Mouse (Mus musculus) embryonic facial prominence, embryonic 12.5 days (tissue): Measurements from ENCODE around the gene Prdx5. TPM values are rescaled to one million over a fixed set of nuclear protein-coding genes. Genes with fewer than 3 reads are reported as not detected.

Experiments
- ATAC-seq: fragments of 200-750 bp; cut with Nextera tagmentation; 2 replicates; pipeline ENCODE4 v1.8.0; 2017; ENCODE audit not compliant: insufficient number of reproducible peaks, insufficient read depth, low FRiP score, low TSS enrichment
- H3K27ac ChIP-seq: fragments of 300-500 bp; sonication (generic); 2 replicates; pipeline ENCODE4 v1.5.1; 2016; ENCODE audit warnings: mild to moderate bottlenecking
- H3K27me3 ChIP-seq: fragments of 300-500 bp; sonication (generic); 2 replicates; pipeline ENCODE4 v1.6.1; 2016; ENCODE audit warnings: mild to moderate bottlenecking, moderate library complexity
- H3K36me3 ChIP-seq: fragments of 300-500 bp; sonication (generic); 2 replicates; pipeline ENCODE4 v1.6.1; 2016; ENCODE audit warnings: mild to moderate bottlenecking
- H3K4me1 ChIP-seq: fragments of 300-500 bp; sonication (generic); 2 replicates; pipeline ENCODE4 v1.6.1; 2016
- H3K4me2 ChIP-seq: fragments of 300-500 bp; sonication (generic); replicated peaks from 2 replicates; pipeline ENCODE4 v1.6.1; 2016; ENCODE audit warnings: mild to moderate bottlenecking, moderate library complexity
- H3K4me3 ChIP-seq: fragments of 300-500 bp; sonication (generic); 2 replicates; pipeline ENCODE4 v1.5.1; 2016; ENCODE audit warnings: mild to moderate bottlenecking
- H3K9ac ChIP-seq: fragments of 300-500 bp; sonication (generic); 2 replicates; pipeline ENCODE4 v1.6.1; 2016; ENCODE audit warnings: mild to moderate bottlenecking, moderate library complexity
- H3K9me3 ChIP-seq: fragments of 300-500 bp; sonication (generic); 2 replicates; pipeline ENCODE4 v1.6.1; 2016; ENCODE audit warnings: mild to moderate bottlenecking, moderate library complexity
- WGBS: fragments of 180-500 bp; shearing (Covaris S2); methylation state at CpG from one replicate; pipeline ENCODE4 v1.1.7; 2016; 5-methylcytosine and 5-hydroxymethylcytosine counted together
- polyA plus RNA-seq: library from polyadenylated mRNA; unstranded; fragments of >200 nt; fragmentation: Nextera tagmentation; extraction: Ambion mirVana; gene quantifications from 2 replicates; pipeline ENCODE4 v1.2.1, GENCODE M21; 2016

Gene Prdx5
- polyA plus RNA-seq: 192 and 193 TPM in 2 replicates

DNA sequence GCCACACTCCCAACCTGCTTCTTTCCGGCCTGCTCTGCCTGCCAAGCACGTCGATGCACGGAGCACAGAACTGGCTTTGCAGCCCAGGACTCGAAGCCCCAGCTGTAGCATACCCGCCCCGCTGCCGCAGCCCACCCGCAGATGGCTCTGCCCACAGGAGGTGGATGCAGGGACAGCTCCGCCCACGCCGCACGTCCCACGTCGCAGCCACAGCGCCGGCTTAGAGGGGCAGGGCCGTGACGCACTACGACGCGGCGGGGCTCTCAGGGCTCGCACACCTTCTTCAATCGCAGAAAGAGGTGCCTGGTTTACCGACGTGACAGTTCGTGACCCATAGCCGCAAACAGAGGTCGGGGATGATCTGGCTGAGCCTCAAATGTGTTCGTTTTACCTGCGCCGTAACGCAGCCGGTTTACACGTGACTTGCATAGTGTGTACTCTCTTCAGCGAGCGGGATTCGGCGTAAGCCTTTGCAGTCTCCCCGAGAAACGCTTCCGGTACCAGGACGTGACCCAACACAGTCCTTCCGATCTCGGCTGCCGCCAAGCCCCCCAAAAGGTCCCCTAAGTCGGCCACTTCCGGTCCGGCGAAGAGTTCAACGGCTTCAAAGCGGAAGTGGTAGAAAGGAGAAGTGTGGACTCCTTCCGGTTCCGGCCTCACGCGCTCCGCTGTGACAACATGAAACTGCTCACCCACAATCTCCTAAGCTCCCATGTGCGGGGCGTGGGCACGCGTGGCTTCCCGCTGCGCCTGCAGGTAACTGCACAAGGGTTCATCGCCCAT lies at the start of gene Prdx5, which contains the start of gene Trmt112:
Prdx5 (minus strand) TSS at position 600 of the 783 bp plus-strand sequence.
Trmt112 (plus strand) TSS at position 192 of the 783 bp plus-strand sequence.
- Histone ChIP-seq H3K9ac (peak within 1 kb of the TSS; percentile 65), H3K4me1 (peaks cover 26% of the 10 kb centered on the region), H3K9me3 (no peaks in the 10 kb centered on the region), H3K27ac (peak within 1 kb of the TSS; percentile 97), H3K27me3 (no peaks in the 10 kb centered on the region), H3K4me2 (peak within 1 kb of the TSS; percentile 78), H3K36me3 (peaks cover 52% of the 10 kb centered on the region), H3K4me3 (peak within 1 kb of the TSS; percentile 61)
- WGBS: under 1% methylated on average over 65 of the region's 65 CpGs
- peak; percentile 92 for ATAC-seq

DNA sequence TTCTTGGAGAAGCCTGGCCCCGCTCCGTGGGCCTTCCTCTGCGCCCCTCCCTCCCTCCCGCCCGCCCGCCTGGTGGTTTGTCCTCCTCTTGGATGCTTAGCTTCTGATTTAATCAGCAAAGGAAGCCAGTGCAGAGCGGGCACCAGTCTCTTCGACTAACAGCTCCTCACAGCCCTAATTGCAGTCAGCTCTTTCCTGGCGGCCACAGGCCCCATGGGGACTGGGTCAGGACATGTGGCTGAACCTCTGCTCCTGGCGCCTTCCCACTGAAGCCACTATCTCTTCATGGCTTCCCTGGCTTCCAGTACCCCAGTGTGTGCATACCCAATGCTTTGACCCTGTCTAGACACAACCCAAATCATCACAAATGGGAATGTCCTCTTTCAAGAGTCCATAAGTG lies 46.6 kb upstream of the Prdx5 start:
- no peak for ATAC-seq
- Histone ChIP-seq H3K4me3 (no peak overlapping the region), H3K27ac (no peak overlapping the region), H3K4me1 (peaks cover 10% of the 10 kb centered on the region), H3K36me3 (peaks cover 67% of the 10 kb centered on the region), H3K4me2 (no peak overlapping the region), H3K9me3 (no peaks in the 10 kb centered on the region), H3K27me3 (no peaks in the 10 kb centered on the region), H3K9ac (no peak overlapping the region)
- WGBS: 82% methylated on average over 10 of the region's 10 CpGs

DNA sequence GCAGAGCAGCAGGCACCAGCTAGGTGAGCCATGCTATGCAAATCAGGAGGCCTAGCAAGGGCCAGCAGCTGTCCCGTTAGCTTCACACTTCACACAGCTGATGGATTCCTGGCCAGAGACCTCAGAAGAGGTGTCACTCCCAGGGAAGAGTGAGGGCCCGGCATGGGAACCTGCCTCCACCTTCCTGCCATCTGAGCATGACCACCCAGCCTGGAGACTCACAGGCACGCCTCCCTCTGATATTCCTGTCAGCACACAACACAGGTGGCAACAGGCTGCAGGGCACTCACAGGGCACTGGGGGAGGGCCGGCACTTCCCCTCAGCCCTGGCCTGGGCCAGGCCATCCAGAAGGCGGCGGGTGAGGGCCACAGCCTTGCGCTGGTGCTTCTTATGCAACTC lies 45.5 kb upstream of the Prdx5 start:
- Histone ChIP-seq H3K4me2 (no peak overlapping the region), H3K9ac (no peak overlapping the region; the same call in 1 of the 2 replicates), H3K9me3 (no peaks in the 10 kb centered on the region), H3K36me3 (peaks cover 64% of the 10 kb centered on the region), H3K27ac (no peak overlapping the region), H3K4me3 (no peak overlapping the region), H3K4me1 (peaks cover 10% of the 10 kb centered on the region), H3K27me3 (no peaks in the 10 kb centered on the region)
- 85% methylated on average over 7 of the region's 7 CpGs for WGBS
- no peak for ATAC-seq

DNA sequence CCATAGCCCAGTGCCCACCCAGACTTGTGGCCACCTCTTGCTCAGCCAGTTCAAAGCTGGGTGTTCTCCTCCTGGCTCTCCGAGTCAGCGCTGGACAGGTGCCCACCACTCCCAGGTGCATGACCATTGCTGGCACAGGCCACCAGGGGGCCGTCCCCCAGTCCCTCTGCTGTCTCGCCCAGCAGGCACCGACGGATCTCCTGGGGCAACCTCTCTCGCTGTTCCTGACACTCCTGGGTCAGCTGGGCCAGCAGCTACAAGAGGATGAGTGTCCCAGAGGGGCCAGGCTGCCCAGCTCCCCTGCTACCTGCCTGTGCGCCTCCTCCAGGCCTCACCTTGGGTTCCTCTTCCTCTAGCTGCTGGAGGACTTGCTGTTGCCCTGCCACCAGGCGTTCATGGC lies 44.1 kb upstream of the Prdx5 start:
- Histone ChIP-seq H3K36me3 (peaks cover 50% of the 10 kb centered on the region), H3K27me3 (no peaks in the 10 kb centered on the region), H3K27ac (no peak overlapping the region), H3K4me2 (no peak overlapping the region), H3K9ac (no peak overlapping the region), H3K4me1 (peaks cover 16% of the 10 kb centered on the region), H3K4me3 (no peak overlapping the region), H3K9me3 (no peaks in the 10 kb centered on the region)
- no peak for ATAC-seq
- 67% methylated on average over 9 of the region's 9 CpGs for WGBS

DNA sequence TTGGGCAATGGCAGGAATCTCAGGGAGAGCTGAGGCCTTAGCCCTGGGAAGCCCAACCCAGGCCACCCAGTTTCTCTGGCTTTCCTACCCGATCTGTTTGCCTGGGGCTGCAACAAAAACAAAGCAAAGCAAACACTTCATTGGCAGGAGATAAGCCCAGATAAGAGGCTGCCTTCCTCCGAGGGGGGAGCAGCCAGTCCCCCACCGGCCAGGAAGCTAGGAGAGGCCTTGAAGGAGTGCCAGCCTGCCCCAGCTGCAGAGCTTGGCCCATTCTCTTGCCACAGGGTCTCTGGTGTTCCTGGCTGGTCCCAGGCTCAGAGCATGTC lies 42.8 kb upstream of the Prdx5 start:
- Histone ChIP-seq H3K4me2 (peak overlapping the region; percentile 93), H3K9me3 (no peaks in the 10 kb centered on the region), H3K27me3 (no peaks in the 10 kb centered on the region), H3K36me3 (peaks cover 41% of the 10 kb centered on the region), H3K27ac (peak overlapping the region; percentile 98; the same call in 1 of the 2 replicates), H3K4me1 (peaks cover 16% of the 10 kb centered on the region), H3K4me3 (peak overlapping the region; percentile 61), H3K9ac (peak overlapping the region; percentile 77; the same call in 1 of the 2 replicates)
- WGBS: 10% methylated on average over 3 of the region's 3 CpGs
- ATAC-seq: no peak

DNA sequence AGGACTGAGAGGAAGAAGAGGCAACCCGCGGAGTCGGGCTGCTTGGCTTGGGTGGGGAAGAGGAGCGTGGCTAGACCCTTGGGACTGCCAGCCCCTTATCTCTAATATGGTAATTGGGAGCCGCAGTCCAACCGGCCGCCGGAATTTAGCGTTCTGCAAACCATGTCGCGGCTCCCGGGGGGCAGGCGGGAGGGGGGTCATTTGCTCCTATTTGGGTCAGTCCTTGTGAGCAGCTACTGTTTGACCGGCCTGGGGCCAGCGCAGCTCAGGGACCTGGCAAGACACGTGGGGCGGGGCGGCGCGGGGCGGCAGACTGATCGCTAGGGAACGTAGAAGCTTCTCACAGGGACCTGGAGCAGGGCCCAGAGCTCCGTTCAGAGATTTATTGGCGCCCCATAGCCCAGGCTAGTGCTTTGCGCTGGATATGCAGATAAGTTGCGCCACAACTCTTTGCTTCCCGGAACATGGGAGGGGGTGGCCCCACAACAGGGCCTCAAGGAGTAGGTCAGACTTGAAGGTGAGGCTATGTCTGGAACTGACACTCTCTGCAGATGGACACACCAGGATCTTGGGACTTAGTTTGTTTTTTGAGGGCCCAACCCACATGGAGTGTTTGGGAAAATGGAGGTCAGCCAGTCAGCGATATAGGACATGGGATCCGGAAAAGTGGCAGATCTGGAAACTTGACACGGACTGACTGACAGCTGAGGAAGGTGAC lies 42.2 kb upstream of the Prdx5 start:
- 2% methylated on average over 31 of the region's 31 CpGs for WGBS
- Histone ChIP-seq H3K4me3 (peak overlapping the region; percentile 61), H3K9ac (peak overlapping the region; percentile 77), H3K36me3 (peaks cover 36% of the 10 kb centered on the region), H3K4me2 (peak overlapping the region; percentile 93), H3K27me3 (no peaks in the 10 kb centered on the region), H3K27ac (peak overlapping the region; percentile 98), H3K4me1 (peaks cover 16% of the 10 kb centered on the region), H3K9me3 (no peaks in the 10 kb centered on the region)
- no peak for ATAC-seq

DNA sequence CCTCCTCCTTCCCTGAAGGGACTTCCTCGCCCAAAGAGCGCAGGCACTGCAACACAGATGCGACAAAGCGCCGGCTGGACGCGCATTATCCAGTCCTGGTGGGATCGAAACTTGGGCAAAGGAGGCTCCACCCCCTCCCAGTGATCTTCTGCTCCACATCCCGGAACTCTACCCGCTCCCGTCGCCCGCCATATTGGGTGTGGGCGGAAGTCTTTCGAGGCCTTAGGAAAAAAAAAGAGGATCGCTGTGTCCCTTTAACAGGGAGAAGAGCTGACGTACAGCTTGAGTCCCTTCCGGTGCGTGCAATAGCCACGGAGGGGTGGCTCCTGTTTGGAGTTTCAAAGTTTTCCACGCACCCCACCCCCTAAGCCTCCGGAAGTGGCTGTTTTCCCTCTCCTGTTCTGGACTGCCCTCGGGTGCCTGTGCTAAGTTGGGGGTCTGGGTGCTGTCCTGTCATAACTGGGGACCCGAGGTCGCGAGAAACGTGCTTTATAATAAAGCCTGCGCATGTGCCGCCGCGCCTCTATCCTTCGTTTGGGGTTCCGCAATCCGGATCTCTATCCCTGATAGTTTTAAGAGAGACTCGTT lies 41.6 kb upstream of the Prdx5 start:
- Histone ChIP-seq H3K4me3 (peak overlapping the region; percentile 61), H3K27ac (peak overlapping the region; percentile 98), H3K4me2 (peak overlapping the region; percentile 93), H3K9me3 (no peaks in the 10 kb centered on the region), H3K9ac (peak overlapping the region; percentile 77), H3K4me1 (peaks cover 16% of the 10 kb centered on the region), H3K36me3 (peaks cover 32% of the 10 kb centered on the region), H3K27me3 (no peaks in the 10 kb centered on the region)
- peak; percentile 77 for ATAC-seq
- under 1% methylated on average over 35 of the region's 35 CpGs for WGBS

DNA sequence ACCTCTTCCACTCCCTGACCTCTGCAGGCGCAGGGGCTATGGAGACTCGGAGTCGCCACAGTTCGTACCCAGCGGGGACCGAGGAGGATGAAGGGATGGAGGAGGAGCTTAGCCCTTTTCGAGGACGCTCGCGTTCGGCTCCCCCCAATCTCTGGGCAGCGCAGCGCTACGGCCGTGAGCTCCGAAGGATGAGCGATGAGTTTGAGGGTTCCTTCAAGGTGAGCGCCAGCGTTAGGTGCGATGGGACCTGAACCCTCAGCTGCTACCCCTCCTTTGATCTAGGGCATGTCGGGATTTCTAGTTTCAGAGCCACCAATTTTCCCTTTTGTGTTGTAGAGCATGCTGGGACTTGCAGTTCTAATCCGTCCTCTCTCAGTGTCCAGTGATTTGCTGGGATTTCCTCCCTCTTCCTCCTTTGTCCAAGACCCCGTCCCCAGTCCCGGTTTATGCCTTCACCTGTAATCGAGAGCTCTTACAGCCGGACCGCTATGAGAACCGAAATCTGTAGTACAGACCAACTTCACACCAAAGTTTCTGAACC lies 40.8 kb upstream of the Prdx5 start:
- WGBS: under 1% methylated on average over 28 of the region's 28 CpGs
- Histone ChIP-seq H3K4me2 (peak overlapping the region; percentile 93), H3K27ac (peak overlapping the region; percentile 98), H3K4me3 (peak overlapping the region; percentile 61), H3K4me1 (peaks cover 16% of the 10 kb centered on the region), H3K27me3 (no peaks in the 10 kb centered on the region), H3K9me3 (no peaks in the 10 kb centered on the region), H3K9ac (peak overlapping the region; percentile 77), H3K36me3 (peaks cover 32% of the 10 kb centered on the region)
- peak; percentile 61 for ATAC-seq

DNA sequence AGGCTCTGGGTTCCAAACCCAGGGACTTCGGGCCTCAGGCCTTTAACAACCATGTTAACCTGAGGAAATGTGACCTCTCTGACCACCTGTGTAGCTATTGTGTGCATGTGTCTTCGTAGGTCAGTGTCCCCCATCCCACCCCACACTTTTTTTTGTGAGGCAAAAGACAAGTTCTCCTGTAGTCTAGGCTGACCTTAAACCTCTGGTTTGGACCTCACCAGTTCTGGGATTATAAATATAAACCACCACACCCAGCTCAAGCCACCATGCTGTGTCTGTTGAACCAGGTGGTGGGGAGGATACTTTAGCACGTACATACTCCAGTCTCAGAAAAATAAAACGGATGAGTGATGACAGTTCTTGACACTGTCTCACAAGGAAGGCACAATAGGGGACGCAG lies 40.0 kb upstream of the Prdx5 start:
- WGBS: 56% methylated on average over 5 of the region's 5 CpGs
- Histone ChIP-seq H3K9me3 (no peaks in the 10 kb centered on the region), H3K27ac (0 out of 2 replicates have a peak overlapping the region, but pooled peaks have one; percentile 23), H3K27me3 (no peaks in the 10 kb centered on the region), H3K36me3 (peaks cover 26% of the 10 kb centered on the region), H3K4me3 (peak overlapping the region; percentile 61), H3K9ac (peak overlapping the region; percentile 77), H3K4me2 (peak overlapping the region; percentile 93), H3K4me1 (peaks cover 16% of the 10 kb centered on the region)
- ATAC-seq: no peak

DNA sequence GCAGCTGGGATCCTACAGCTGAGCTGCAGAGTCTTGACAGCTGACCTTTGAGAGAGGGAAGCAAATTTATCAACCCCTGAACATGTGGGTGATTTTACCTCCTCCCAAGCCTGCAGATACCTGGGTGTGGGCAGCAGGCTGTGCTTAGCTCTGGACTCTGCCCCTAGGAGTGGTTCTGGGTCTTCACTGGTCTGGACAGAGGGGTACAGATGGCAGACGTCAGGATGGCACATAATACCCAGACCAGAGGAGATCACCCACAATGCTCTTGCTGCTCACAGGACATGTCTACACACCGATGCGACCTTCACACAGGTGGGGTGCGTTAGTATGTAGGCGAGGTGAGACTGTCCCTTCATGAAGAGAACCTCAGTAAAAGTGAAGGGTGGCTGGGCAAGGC lies 39.6 kb upstream of the Prdx5 start:
- 0 out of 2 replicates have a peak overlapping the region, but pooled peaks have one; percentile 77 for H3K9ac ChIP-seq
- H3K4me1 ChIP-seq: peaks cover 16% of the 10 kb centered on the region
- H3K36me3 ChIP-seq: peaks cover 22% of the 10 kb centered on the region
- peak overlapping the region; percentile 61; the same call in 1 of the 2 replicates for H3K4me3 ChIP-seq
- H3K4me2 ChIP-seq: no peak overlapping the region
- H3K9me3 ChIP-seq: no peaks in the 10 kb centered on the region
- H3K27ac ChIP-seq: 0 out of 2 replicates have a peak overlapping the region, but pooled peaks have one; percentile 23
- no peaks in the 10 kb centered on the region for H3K27me3 ChIP-seq
- 87% methylated on average over 5 of the region's 5 CpGs for WGBS
- ATAC-seq: no peak

DNA sequence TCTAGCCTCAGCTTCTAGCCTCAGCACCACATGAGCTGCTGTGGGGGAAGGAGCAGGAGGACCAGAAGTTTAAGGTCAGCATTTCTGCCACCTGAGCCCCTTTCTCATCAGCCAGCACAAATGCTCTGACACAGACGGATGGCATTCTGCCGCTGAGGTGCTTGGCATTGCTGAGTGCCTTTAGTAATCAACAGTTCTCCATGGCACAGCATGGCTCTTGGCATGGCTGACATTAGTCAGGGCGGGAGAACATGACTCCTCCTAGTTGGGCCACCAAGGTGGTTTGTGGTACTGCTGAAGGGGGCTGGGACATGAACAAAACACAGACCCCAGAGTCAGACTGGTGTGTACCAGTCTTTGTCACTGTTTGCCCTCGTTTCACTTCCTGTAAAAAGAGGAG lies 38.3 kb upstream of the Prdx5 start:
- no peaks in the 10 kb centered on the region for H3K27me3 ChIP-seq
- no peak overlapping the region for H3K4me3 ChIP-seq
- no peak overlapping the region for H3K4me2 ChIP-seq
- no peaks in the 10 kb centered on the region for H3K9me3 ChIP-seq
- H3K9ac ChIP-seq: no peak overlapping the region
- peaks cover 11% of the 10 kb centered on the region for H3K36me3 ChIP-seq
- no peak for ATAC-seq
- no peak overlapping the region for H3K27ac ChIP-seq
- peaks cover 16% of the 10 kb centered on the region for H3K4me1 ChIP-seq
- 79% methylated on average over 4 of the region's 4 CpGs for WGBS
